In the genomic region with DNA sequence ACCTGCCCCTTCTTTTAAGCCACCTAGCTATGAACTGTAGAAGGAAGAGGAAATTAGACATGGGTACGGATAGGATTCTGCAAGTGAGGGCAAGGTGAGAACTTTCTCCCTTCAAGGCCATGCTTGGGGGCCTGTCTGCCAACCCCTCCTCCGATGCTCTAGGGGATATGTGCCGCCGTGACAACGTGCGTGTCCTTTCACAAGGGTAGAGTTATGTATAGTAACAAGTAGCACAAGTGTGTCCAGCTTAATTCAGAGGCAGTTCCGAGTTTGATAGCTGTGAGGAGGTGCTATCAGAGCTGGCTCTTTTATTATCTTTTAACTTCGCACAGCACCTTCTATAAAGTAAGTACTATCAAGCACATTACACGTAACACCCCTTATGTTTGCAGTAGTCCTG, we compare ENCODE assay signal across 15 mouse cellular contexts.
A peak's percentile ranks its signal among the peaks of the same experiment; 100 is the strongest.
DNase-seq lines count a peak whose midpoint lies in the region; ATAC-seq and TF ChIP-seq lines count a peak whose summit lies in the region.
"Had no signal": no experiment of that assay in that cellular context is flagged by ENCODE, and none has a peak within 500 bp of the region (broad histone marks: within the 10 kb centered on the region; RNA-seq: fewer than 3 reads in every experiment).

No protein-coding gene starts in this region.

- no peak overlapping the region for H3K27ac ChIP-seq in heart, embryonic 14.5 days (replicated peaks in 1 of 2; ENCODE audit: control insufficient read depth in 1 of 2, insufficient read depth in 1 of 2, low read depth in 2 of 2, low read length in 2 of 2)
- H3K27ac ChIP-seq in lung, embryonic 14.5 days (ENCODE audit: low read depth) = 0 out of 2 replicates have a peak overlapping the region, but pooled peaks have one; percentile 36
- peak overlapping the region; percentile 55; the same call in 1 of the 2 replicates for H3K27ac ChIP-seq in forebrain, embryonic 11.5 days (ENCODE audit: low read depth, low read length)
- peak overlapping the region; percentile 57; the same call in 1 of the 2 replicates for H3K27ac ChIP-seq in neural tube, embryonic 14.5 days (ENCODE audit: low read depth, low read length)
- H3K27ac ChIP-seq: intestine, embryonic 15.5 days; macrophage; stomach, embryonic 15.5 days had no signal

- WGBS in heart, embryonic 14.5 days = 52% methylated on average over 9 of the region's 9 CpGs
- 76% methylated on average over 9 of the region's 9 CpGs for WGBS in lung, embryonic 14.5 days
- 85% methylated on average over 9 of the region's 9 CpGs for WGBS in forebrain, embryonic 11.5 days
- WGBS in neural tube, embryonic 14.5 days = 91% methylated on average over 9 of the region's 9 CpGs

- TF ChIP-seq CTCF in lung, embryonic 14.5 days (IDR thresholded peaks at IDR 0.05; ENCODE audit: low read depth) = no peak

- no peak overlapping the region for H3K4me3 ChIP-seq in heart, embryonic 14.5 days (ENCODE audit: control insufficient read depth in 1 of 2, insufficient read depth in 1 of 2, low read depth in 1 of 2, low read length in 2 of 2)
- H3K4me3 ChIP-seq in lung, embryonic 14.5 days (ENCODE audit: low read depth, low read length) = no peak overlapping the region
- no peak overlapping the region for H3K4me3 ChIP-seq in forebrain, embryonic 11.5 days (ENCODE audit: low read depth, low read length)
- no peak overlapping the region for H3K4me3 ChIP-seq in neural tube, embryonic 14.5 days (ENCODE audit: low read depth, low read length)
- H3K4me3 ChIP-seq: intestine, embryonic 15.5 days; stomach, embryonic 15.5 days had no signal

- H3K36me3 ChIP-seq in heart, embryonic 14.5 days (ENCODE audit: control insufficient read depth, insufficient read depth, low read length) = no peaks in the 10 kb centered on the region
- no peaks in the 10 kb centered on the region for H3K36me3 ChIP-seq in lung, embryonic 14.5 days (ENCODE audit: insufficient read depth)
- no peaks in the 10 kb centered on the region for H3K36me3 ChIP-seq in forebrain, embryonic 11.5 days (ENCODE audit: control insufficient read depth, insufficient read depth, low read length)
- H3K36me3 ChIP-seq in neural tube, embryonic 14.5 days (ENCODE audit: control insufficient read depth, insufficient read depth, low read length) = no peaks in the 10 kb centered on the region
- H3K36me3 ChIP-seq: G1E; intestine, embryonic 15.5 days; stomach, embryonic 15.5 days had no signal

- DNase-seq in heart, adult 8-10 months (ENCODE audit: low spot score) = no peak
- no peak for DNase-seq in lung, embryonic 14.5 days
- no peak for DNase-seq in lung, postnatal 4 days
- no peak for DNase-seq in forebrain, embryonic 11.5 days (ENCODE audit: low spot score)
- no peak for DNase-seq in c-Kit-positive CD71-positive TER-119-positive erythroid progenitor cells, embryonic 14.5 days (ENCODE audit: low spot score)
- DNase-seq: cerebellum, adult 11-12 months; liver; lung, adult 18-20 months; spleen, adult 18-20 months had no signal

- no peak overlapping the region for H3K9ac ChIP-seq in heart, embryonic 14.5 days (ENCODE audit: low read length)
- no peak overlapping the region for H3K9ac ChIP-seq in lung, embryonic 14.5 days
- no peak overlapping the region for H3K9ac ChIP-seq in forebrain, embryonic 11.5 days (ENCODE audit: low read length)
- no peak overlapping the region for H3K9ac ChIP-seq in neural tube, embryonic 14.5 days (replicated peaks; ENCODE audit: low read depth, low read length)
- H3K9ac ChIP-seq: intestine, embryonic 15.5 days; stomach, embryonic 15.5 days had no signal

- ATAC-seq in heart, embryonic 14.5 days (ENCODE audit: insufficient number of reproducible peaks, insufficient read depth, low FRiP score, low read depth) = no peak
- no peak for ATAC-seq in lung, embryonic 14.5 days (ENCODE audit: insufficient read depth)
- no peak for ATAC-seq in forebrain, embryonic 11.5 days (replicated peaks; ENCODE audit: low FRiP score)
- no peak for ATAC-seq in neural tube, embryonic 14.5 days (ENCODE audit: low read depth)

- peaks cover 5 to 9% of the 10 kb centered on the region in 2 experiments for H3K4me1 ChIP-seq in heart, embryonic 14.5 days (ENCODE audit: control insufficient read depth in 2 of 2, insufficient read depth in 2 of 2, low read length in 2 of 2)
- H3K4me1 ChIP-seq in lung, embryonic 14.5 days (ENCODE audit: insufficient read depth) = 0 out of 2 replicates have a peak, but pooled peaks cover 4% of the 10 kb centered on the region
- H3K4me1 ChIP-seq in forebrain, embryonic 11.5 days (replicated peaks; ENCODE audit: control insufficient read depth, insufficient read depth, low read length) = no peaks in the 10 kb centered on the region
- 0 out of 2 replicates have a peak, but pooled peaks cover 11% of the 10 kb centered on the region for H3K4me1 ChIP-seq in neural tube, embryonic 14.5 days (ENCODE audit: control insufficient read depth, insufficient read depth, low read length)

- H3K9me3 ChIP-seq in heart, embryonic 14.5 days (ENCODE audit: control insufficient read depth, low read length) = no peaks in the 10 kb centered on the region
- H3K9me3 ChIP-seq in lung, embryonic 14.5 days (ENCODE audit: low read depth, low read length) = no peaks in the 10 kb centered on the region
- H3K9me3 ChIP-seq in forebrain, embryonic 11.5 days (ENCODE audit: control insufficient read depth, low read length) = no peaks in the 10 kb centered on the region; the same call in 1 of the 2 replicates
- no peaks in the 10 kb centered on the region for H3K9me3 ChIP-seq in neural tube, embryonic 14.5 days (ENCODE audit: control insufficient read depth, low read length)
- H3K9me3 ChIP-seq: intestine, embryonic 15.5 days; stomach, embryonic 15.5 days had no signal

- peak overlapping the region; percentile 4; the same call in 1 of the 2 replicates for H3K4me2 ChIP-seq in heart, embryonic 14.5 days (ENCODE audit: low read length)
- H3K4me2 ChIP-seq in lung, embryonic 14.5 days = no peak overlapping the region
- H3K4me2 ChIP-seq in forebrain, embryonic 11.5 days (ENCODE audit: low read depth, low read length, severe bottlenecking) = no peak overlapping the region
- H3K4me2 ChIP-seq in neural tube, embryonic 14.5 days (ENCODE audit: low read depth, low read length) = no peak overlapping the region
- H3K4me2 ChIP-seq: intestine, embryonic 15.5 days had no signal

- H3K27me3 ChIP-seq in heart, embryonic 14.5 days (ENCODE audit: control insufficient read depth, insufficient read depth, low read length) = peaks cover 14% of the 10 kb centered on the region
- no peaks in the 10 kb centered on the region for H3K27me3 ChIP-seq in lung, embryonic 14.5 days (ENCODE audit: insufficient read depth, low read length)
- H3K27me3 ChIP-seq in forebrain, embryonic 11.5 days (ENCODE audit: control insufficient read depth, insufficient read depth, low read length) = no peaks in the 10 kb centered on the region
- H3K27me3 ChIP-seq in neural tube, embryonic 14.5 days (ENCODE audit: control insufficient read depth, insufficient read depth, low read length) = no peaks in the 10 kb centered on the region
- H3K27me3 ChIP-seq: intestine, embryonic 15.5 days; stomach, embryonic 15.5 days had no signal

Comparison
In these comparisons a context has a peak if more than half of its experiments do, and no peak if none do; other contexts are left out.
1. H3K27ac ChIP-seq: peak in lung, embryonic 14.5 days (single experiment), forebrain, embryonic 11.5 days (single experiment) and neural tube, embryonic 14.5 days (single experiment); none in heart, embryonic 14.5 days (0 of 2).